Mouse (Mus musculus): ENCODE results near the gene Anp32e. TPM values are rescaled to one million over a fixed set of nuclear protein-coding genes. Genes with fewer than 3 reads are reported as not detected.

Anp32e gene
- polyA plus RNA-seq, 1 experiment from 2014 or later, result 67.2 TPM

DNA sequence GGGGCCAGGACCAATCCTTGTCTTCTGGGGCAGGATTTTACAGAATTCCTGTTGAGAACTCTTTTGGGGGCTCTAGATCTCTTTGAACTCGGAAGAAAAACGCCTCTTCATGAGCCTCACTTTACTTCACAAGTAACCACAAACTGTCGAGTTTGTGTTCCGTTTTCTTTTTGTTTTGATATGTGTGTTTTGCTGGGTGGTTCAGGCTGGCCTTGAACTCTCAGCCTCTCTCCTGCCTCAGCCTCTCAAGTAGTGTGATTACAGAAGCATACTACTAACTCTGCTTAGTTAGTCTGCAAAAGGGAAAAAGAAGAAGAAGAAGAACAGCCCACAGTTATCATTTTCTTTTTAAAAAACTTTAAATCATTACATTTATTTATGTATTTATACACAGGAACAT, 4.9 kb upstream of the Anp32e start:
- 69% methylated on average over 4 of the region's 4 CpGs for WGBS
- ATAC-seq (ENCODE audit: low FRiP score, low TSS enrichment), result no peak
- TF ChIP-seq CTCF (IDR thresholded peaks at IDR 0.05; ENCODE audit: low read depth) (no peak), EP300 (optimal IDR thresholded peaks at IDR 0.05) (no peak)

DNA sequence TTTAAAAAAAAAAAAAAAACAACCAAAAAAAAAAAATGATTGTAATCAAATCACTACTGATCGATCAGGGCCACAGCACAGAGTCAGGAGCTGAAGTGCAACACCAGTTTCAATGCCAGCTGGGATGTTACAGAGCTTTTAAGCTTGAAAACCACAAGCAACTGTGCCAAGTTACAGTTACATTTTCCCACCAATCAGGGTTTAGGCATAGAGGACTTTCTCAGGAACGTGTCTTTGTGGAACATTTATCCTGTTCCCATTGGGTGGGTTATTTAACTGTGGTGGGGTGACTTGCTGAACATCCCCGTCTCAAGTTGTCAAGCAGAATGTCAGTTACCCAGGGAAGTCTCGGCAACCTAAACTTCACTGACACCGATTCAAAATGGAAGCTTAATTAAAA, 4.0 kb upstream of the Anp32e start:
- no peaks in the 10 kb centered on the region for H3K36me3 ChIP-seq (ENCODE audit: control insufficient read depth, insufficient read depth, low read length)
- no peaks in the 10 kb centered on the region for H3K27me3 ChIP-seq (ENCODE audit: control insufficient read depth, insufficient read depth, low read length)
- no peaks in the 10 kb centered on the region for H3K9me3 ChIP-seq (ENCODE audit: control insufficient read depth, low read length)
- no peak for DNase-seq (ENCODE audit: low spot score)
- H3K27ac ChIP-seq (replicated peaks), result no peak overlapping the region
- no peak for TF ChIP-seq CTCF (IDR thresholded peaks at IDR 0.05; ENCODE audit: low read depth)
- TF ChIP-seq EP300 (optimal IDR thresholded peaks at IDR 0.05), result no peak
- H3K9ac ChIP-seq (ENCODE audit: low read length), result no peak overlapping the region
- H3K4me3 ChIP-seq (ENCODE audit: low read depth, low read length), result no peak overlapping the region
- H3K4me2 ChIP-seq (replicated peaks; ENCODE audit: low read depth), result no peak overlapping the region
- 76% methylated on average over 5 of the region's 5 CpGs for WGBS
- H3K4me1 ChIP-seq (replicated peaks; ENCODE audit: control insufficient read depth, insufficient read depth), result no peaks in the 10 kb centered on the region
- ATAC-seq (ENCODE audit: low FRiP score, low TSS enrichment), result no peak

More for the DNA sequence above, 4.9 kb upstream of the Anp32e start:
- H3K4me1 ChIP-seq (replicated peaks; ENCODE audit: control insufficient read depth, insufficient read depth), result no peaks in the 10 kb centered on the region
- H3K4me3 ChIP-seq (ENCODE audit: low read depth, low read length), result no peak overlapping the region
- no peaks in the 10 kb centered on the region for H3K36me3 ChIP-seq (ENCODE audit: control insufficient read depth, insufficient read depth, low read length)
- H3K27ac ChIP-seq (replicated peaks), result no peak overlapping the region
- no peak overlapping the region for H3K4me2 ChIP-seq (replicated peaks; ENCODE audit: low read depth)
- H3K9me3 ChIP-seq (ENCODE audit: control insufficient read depth, low read length), result no peaks in the 10 kb centered on the region
- H3K9ac ChIP-seq (ENCODE audit: low read length), result no peak overlapping the region
- DNase-seq (ENCODE audit: low spot score), result no peak
- no peaks in the 10 kb centered on the region for H3K27me3 ChIP-seq (ENCODE audit: control insufficient read depth, insufficient read depth, low read length)

DNA sequence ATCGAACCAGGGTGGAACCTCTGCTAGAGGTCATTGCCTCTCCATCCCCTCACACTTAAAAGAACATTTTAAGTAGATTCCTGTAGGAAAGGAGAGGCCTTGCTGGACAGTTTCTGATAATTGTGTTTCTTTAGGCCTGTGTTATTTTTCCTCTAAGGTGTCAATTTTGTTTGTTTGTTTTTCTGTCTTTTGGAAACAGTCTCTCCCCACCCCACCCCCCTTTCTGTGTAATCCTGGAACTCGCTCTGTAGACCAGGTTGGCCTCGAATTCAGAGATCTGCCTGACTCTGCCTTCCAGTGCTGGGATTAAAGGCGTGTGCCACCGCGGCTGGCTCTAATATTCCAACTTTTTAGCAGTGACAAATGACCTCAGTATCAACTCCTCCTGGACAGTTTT, 787 bp upstream of the Anp32e start:
- H3K9me3 ChIP-seq (ENCODE audit: control insufficient read depth, low read length), result no peaks in the 10 kb centered on the region
- no peak overlapping the region for H3K27ac ChIP-seq (replicated peaks)
- DNase-seq (ENCODE audit: low spot score), result no peak
- no peak overlapping the region for H3K9ac ChIP-seq (ENCODE audit: low read length)
- no peaks in the 10 kb centered on the region for H3K4me1 ChIP-seq (replicated peaks; ENCODE audit: control insufficient read depth, insufficient read depth)
- no peak for ATAC-seq (ENCODE audit: low FRiP score, low TSS enrichment)
- no peaks in the 10 kb centered on the region for H3K36me3 ChIP-seq (ENCODE audit: control insufficient read depth, insufficient read depth, low read length)
- H3K4me3 ChIP-seq (ENCODE audit: low read depth, low read length), result peak overlapping the region; percentile 89
- WGBS, result 45% methylated on average over 6 of the region's 6 CpGs
- H3K4me2 ChIP-seq (replicated peaks; ENCODE audit: low read depth), result peak overlapping the region; percentile 62
- H3K27me3 ChIP-seq (ENCODE audit: control insufficient read depth, insufficient read depth, low read length), result no peaks in the 10 kb centered on the region
- no peak for TF ChIP-seq CTCF (IDR thresholded peaks at IDR 0.05; ENCODE audit: low read depth)
- TF ChIP-seq EP300 (optimal IDR thresholded peaks at IDR 0.05), result no peak

DNA sequence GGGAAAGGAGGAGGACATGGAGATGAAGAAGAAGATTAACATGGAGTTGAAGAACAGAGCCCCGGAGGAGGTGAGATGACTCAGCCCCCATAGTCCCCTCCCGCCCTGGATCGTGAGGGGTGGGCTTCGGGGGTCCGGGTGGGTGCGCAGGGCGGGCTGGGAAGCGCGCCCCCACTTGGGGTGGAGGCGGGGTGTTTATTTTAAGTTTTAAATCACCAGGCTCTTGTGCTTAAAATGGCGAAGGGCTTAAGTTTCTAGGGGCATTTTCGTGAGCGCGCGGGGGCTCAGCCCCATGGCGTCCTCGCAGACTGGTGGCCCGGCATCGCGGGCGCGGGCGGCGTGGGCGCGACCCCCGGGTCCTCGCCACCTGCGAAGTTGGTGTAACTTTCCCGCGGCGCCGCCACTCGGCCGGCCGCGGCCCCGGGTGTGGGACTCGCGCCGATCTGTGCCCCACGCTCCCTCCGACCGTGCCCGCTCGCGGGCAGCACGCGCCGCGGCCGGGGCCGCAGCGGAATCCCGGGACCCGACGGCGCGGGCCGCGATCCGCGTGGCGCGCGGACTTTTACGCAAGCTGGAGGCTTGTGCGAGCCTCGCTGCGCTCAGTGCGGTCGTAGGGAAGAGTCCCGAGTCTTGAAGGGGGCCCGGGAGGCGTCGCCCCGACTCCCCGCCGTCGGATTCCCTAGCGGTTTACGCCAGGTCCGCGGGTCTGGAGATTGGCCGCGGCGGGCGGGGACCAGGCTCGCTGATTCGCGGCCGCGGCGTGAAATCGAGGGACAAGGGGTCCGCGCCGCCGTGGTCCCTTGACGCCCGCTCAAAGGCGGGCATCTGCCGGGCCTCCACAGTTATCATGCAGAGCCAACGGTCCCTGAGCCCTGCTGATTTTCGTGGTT, 780 bp downstream of the Anp32e start:
- Histone ChIP-seq H3K36me3 (ENCODE audit: control insufficient read depth, insufficient read depth, low read length) (no peaks in the 10 kb centered on the region), H3K4me2 (replicated peaks; ENCODE audit: low read depth) (peak overlapping the region; percentile 68), H3K4me3 (ENCODE audit: low read depth, low read length) (peak overlapping the region; percentile 89), H3K27ac (replicated peaks) (peak overlapping the region; percentile 90), H3K9ac (ENCODE audit: low read length) (peak overlapping the region; percentile 94), H3K27me3 (ENCODE audit: control insufficient read depth, insufficient read depth, low read length) (no peaks in the 10 kb centered on the region), H3K4me1 (replicated peaks; ENCODE audit: control insufficient read depth, insufficient read depth) (no peaks in the 10 kb centered on the region), H3K9me3 (ENCODE audit: control insufficient read depth, low read length) (no peaks in the 10 kb centered on the region)
- DNase-seq (ENCODE audit: low spot score) (peak; percentile 70), ATAC-seq (ENCODE audit: low FRiP score, low TSS enrichment) (peak; percentile 25)
- under 1% methylated on average over 88 of the region's 105 CpGs for WGBS
- TF ChIP-seq EP300 (optimal IDR thresholded peaks at IDR 0.05) (no peak), CTCF (IDR thresholded peaks at IDR 0.05; ENCODE audit: low read depth) (peak; percentile 22; the same call in 1 of the 2 replicates)

DNA sequence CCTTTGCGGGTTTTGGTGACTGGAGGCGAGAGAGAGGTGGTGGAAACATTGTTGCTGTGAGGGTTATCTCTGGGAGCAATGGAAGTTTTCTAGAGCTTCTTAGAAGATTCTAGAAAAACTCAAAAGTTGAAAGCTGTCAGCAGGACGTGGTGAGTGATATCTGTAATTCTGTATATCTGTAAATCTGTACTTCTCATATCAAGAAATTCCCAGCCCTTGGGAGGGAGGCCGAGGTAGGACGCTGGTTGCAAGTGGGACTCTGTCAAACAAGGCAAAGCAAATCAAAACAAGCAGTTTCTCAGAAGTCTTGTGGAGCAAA, 1.4 kb downstream of the Anp32e start:
- TF ChIP-seq EP300 (optimal IDR thresholded peaks at IDR 0.05) (no peak), CTCF (IDR thresholded peaks at IDR 0.05; ENCODE audit: low read depth) (no peak)
- Histone ChIP-seq H3K27ac (replicated peaks) (peak overlapping the region; percentile 90), H3K36me3 (ENCODE audit: control insufficient read depth, insufficient read depth, low read length) (no peaks in the 10 kb centered on the region), H3K27me3 (ENCODE audit: control insufficient read depth, insufficient read depth, low read length) (no peaks in the 10 kb centered on the region), H3K9me3 (ENCODE audit: control insufficient read depth, low read length) (no peaks in the 10 kb centered on the region), H3K4me3 (ENCODE audit: low read depth, low read length) (peak overlapping the region; percentile 89), H3K9ac (ENCODE audit: low read length) (peak overlapping the region; percentile 94), H3K4me2 (replicated peaks; ENCODE audit: low read depth) (peak overlapping the region; percentile 68), H3K4me1 (replicated peaks; ENCODE audit: control insufficient read depth, insufficient read depth) (no peaks in the 10 kb centered on the region)
- DNase-seq (ENCODE audit: low spot score), result no peak
- no peak for ATAC-seq (ENCODE audit: low FRiP score, low TSS enrichment)
- WGBS, result under 1% methylated on average over 5 of the region's 5 CpGs

DNA sequence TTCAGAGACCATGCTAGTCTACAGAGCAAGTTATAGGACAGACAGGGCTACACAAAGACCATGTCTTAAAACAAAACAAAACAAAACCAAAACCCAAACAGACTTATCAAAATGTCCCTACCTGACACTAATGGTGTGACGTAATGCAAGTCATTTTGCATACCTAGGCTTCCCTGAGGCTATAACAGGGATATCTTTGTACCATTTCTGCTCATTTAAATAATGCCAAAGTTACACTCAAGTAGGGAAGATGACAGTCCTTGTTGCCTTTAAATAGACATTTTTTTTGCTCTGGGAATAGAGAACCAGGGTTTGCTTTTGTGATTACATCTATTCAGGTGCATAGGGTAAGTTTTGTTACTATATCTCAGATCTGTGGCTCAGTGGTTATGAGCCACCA, 2.4 kb downstream of the Anp32e start:
- no peaks in the 10 kb centered on the region for H3K4me1 ChIP-seq (replicated peaks; ENCODE audit: control insufficient read depth, insufficient read depth)
- H3K27me3 ChIP-seq (ENCODE audit: control insufficient read depth, insufficient read depth, low read length), result no peaks in the 10 kb centered on the region
- H3K27ac ChIP-seq (replicated peaks), result no peak overlapping the region
- H3K9ac ChIP-seq (ENCODE audit: low read length), result no peak overlapping the region
- H3K4me3 ChIP-seq (ENCODE audit: low read depth, low read length), result no peak overlapping the region
- TF ChIP-seq EP300 (optimal IDR thresholded peaks at IDR 0.05) (no peak), CTCF (IDR thresholded peaks at IDR 0.05; ENCODE audit: low read depth) (no peak)
- no peak overlapping the region for H3K4me2 ChIP-seq (replicated peaks; ENCODE audit: low read depth)
- no peak for ATAC-seq (ENCODE audit: low FRiP score, low TSS enrichment)
- no peaks in the 10 kb centered on the region for H3K9me3 ChIP-seq (ENCODE audit: control insufficient read depth, low read length)
- 77% methylated on average over 1 of the region's 1 CpGs for WGBS
- H3K36me3 ChIP-seq (ENCODE audit: control insufficient read depth, insufficient read depth, low read length), result no peaks in the 10 kb centered on the region
- no peak for DNase-seq (ENCODE audit: low spot score)

Data from stomach, postnatal 0 days (tissue).